Mouse (Mus musculus): ENCODE measurements around the gene Gsk3a.

- TF ChIP-seq CTCF (IDR thresholded peaks at IDR 0.05; ENCODE audit: low read depth, low read length) (no peak), POLR2A (IDR thresholded peaks at IDR 0.05; ENCODE audit: insufficient read depth, low read length) (no peak), EP300 (IDR thresholded peaks at IDR 0.05; ENCODE audit: insufficient read depth, low read depth, low read length) (peak; percentile 52; the same call in 1 of the 2 replicates)
Measured at GRCm38 (mm10) chr7:25214172-25214571, 23.5 kb downstream of the Gsk3a start.
